Mouse (Mus musculus): ENCODE data around the gene Dad1. TPM values are rescaled to one million over a fixed set of nuclear protein-coding genes. Genes with fewer than 3 reads are reported as not detected.

Dad1 gene
- total RNA-seq (2023): 100 to 1,000 TPM; 104 to 119 TPM

GRCm38 (mm10) chr14:54253741-54254291 is at the start of gene Dad1, which contains the start of gene Abhd4:
Gene Dad1, minus strand, starts transcription at chr14:54254104.
Gene Abhd4, plus strand, starts transcription at chr14:54254188.

GRCm38 (mm10) chr14:54284839-54285238 is 30.9 kb upstream of the Dad1 start, which contains the start of gene Olfr49:
Gene Olfr49, minus strand, starts transcription at chr14:54284939.

Other genes starting within 250 kb of the Dad1 start
- 10 to 100 TPM; 46.3 to 52.7 TPM for gene Abhd4, start 84 bp upstream of the Dad1 start, total RNA-seq (2023)
- gene Olfr49, start 30.8 kb upstream of the Dad1 start, total RNA-seq (2023): not detected
- 10 to 100 TPM; 69.3 to 69.9 TPM for gene Oxa1l, start 106.7 kb upstream of the Dad1 start, total RNA-seq (2023)
- 10 to 100 TPM; 67.4 to 75.2 TPM for gene Slc7a7, start 163.7 kb upstream of the Dad1 start, total RNA-seq (2023)
- 10 to 100 TPM; 77.0 to 87.1 TPM for gene Mrpl52, start 172.8 kb upstream of the Dad1 start, total RNA-seq (2023)
- gene Mmp14, start 177.5 kb upstream of the Dad1 start, total RNA-seq (2023): 1 to 10 TPM; 1.4 to 2.5 TPM
- 100 to 1,000 TPM; 109 to 130 TPM for gene Lrp10, start 210.0 kb upstream of the Dad1 start, total RNA-seq (2023)
- not detected for gene Rem2, start 222.0 kb upstream of the Dad1 start, total RNA-seq (2023)